Mouse (Mus musculus) thymus, adult 2 months (tissue): ENCODE data around the gene Tnip3.

Experiments used
- CTCF ChIP-seq: fragments of 200-500 bp; IDR thresholded peaks from 2 replicates; pipeline ENCODE4 v1.5.1; 2012; ENCODE audit warnings: mild to moderate bottlenecking, control low read depth, low read length, moderate library complexity, borderline replicate concordance; ENCODE audit not compliant: control insufficient read depth, poor library complexity, insufficient read depth; ENCODE audit errors: extremely low read depth
- POLR2A ChIP-seq: fragments of 200-500 bp; IDR thresholded peaks from 2 replicates; pipeline ENCODE4 v1.6.1; 2012; ENCODE audit warnings: mild to moderate bottlenecking, low read length, control low read depth, moderate library complexity; ENCODE audit not compliant: control insufficient read depth, poor library complexity, insufficient read depth; ENCODE audit errors: extremely low read depth

DNA sequence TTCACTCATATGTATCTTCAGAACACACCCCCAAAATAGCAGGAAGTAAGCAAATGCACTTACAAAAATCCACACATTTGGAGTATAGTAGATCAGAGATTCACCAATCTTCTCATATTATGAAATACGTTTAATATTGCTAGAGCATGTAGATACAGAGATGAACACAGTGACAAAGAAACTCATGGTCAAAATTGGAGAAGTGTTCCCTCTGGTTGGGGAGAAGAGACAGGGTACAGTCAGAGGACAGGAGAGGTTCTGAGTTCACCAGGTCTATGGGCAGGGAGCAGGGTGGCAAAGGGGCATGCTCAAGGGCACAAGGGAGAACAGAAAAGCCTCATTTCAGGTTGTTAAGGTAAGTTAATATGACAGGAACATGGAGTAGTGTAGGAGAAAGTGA is 63.7 kb downstream of the Tnip3 start:
- TF ChIP-seq CTCF: no peak
- no peak for TF ChIP-seq POLR2A
